Mouse (Mus musculus): Measurements from ENCODE around the gene Baiap2.

The Baiap2 gene

GRCm38 (mm10) chr11:119947426-119947825 lies 4.9 kb downstream of the Baiap2 start:
- DNase-seq (ENCODE audit: low spot score) = no peak

GRCm38 (mm10) chr11:119947897-119948296 lies 5.3 kb downstream of the Baiap2 start:
- no peak for DNase-seq (ENCODE audit: low spot score)

- no peak for DNase-seq (ENCODE audit: low spot score)
These were observed 5.7 kb downstream of the Baiap2 start for GRCm38 (mm10) chr11:119948305-119948704.

DNA sequence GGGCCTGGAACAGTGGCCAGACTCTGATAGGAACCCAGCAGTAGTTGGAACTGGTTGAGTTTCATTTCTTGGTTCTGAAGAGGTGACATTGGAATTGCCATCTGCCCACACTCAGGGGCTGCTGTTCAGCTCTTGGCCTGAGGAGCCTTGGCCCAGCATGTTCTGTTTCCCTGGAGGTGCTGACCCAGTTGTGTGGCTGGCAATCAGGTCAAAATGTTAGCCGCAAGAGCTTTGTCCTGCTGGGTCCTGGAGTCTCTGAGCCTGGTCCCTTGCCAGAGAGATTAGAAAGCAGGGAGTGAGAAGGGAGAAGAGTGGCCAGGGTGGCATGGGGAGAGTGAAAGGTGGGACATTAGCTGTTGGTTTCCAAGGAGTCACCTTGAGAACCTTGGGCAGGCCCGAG lies 6.2 kb downstream of the Baiap2 start:
- no peak for DNase-seq (ENCODE audit: low spot score)

DNA sequence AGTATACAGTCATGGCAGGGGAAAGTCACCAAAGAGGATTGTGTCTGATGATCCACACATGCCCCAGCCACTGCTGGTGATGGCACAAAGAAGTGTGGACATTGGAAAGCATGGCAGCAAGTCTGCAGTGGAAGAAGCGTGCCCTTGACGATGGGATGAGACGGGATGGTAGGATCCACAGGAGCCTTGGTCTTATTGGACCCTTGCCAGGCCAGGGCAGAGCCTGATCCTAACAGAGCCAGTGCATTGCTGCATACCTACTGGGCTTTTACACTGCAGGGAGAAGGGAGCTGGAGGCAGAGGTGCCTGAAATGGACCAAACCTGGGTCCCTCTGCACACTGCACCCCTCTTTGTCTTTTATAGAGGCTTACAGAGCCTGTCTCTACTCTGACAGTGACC lies 8.0 kb downstream of the Baiap2 start:
- no peak for DNase-seq (ENCODE audit: low spot score)

DNA sequence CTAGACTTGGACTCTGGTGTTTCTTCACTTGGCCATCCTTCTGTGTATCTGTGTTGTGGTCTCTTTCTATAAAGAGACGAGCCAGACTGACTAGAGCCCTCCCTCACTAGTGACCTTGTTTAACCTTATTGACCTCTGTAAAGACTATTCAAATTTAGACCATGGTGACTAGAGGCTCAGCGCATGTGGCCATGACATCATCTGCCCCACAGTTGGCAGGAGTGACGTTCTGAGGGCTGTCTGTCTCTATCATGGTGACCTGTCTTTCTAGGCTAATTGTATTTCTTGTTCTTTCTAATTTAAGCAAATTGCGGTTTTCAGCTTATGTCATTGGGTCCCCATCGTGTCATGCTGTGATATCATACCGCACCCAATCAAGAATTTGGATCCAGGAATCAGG lies 8.8 kb downstream of the Baiap2 start:
- no peak for DNase-seq (ENCODE audit: low spot score)

GRCm38 (mm10) chr11:119952429-119953224 lies 10.1 kb downstream of the Baiap2 start:
- DNase-seq (ENCODE audit: low spot score) = no peak

DNA sequence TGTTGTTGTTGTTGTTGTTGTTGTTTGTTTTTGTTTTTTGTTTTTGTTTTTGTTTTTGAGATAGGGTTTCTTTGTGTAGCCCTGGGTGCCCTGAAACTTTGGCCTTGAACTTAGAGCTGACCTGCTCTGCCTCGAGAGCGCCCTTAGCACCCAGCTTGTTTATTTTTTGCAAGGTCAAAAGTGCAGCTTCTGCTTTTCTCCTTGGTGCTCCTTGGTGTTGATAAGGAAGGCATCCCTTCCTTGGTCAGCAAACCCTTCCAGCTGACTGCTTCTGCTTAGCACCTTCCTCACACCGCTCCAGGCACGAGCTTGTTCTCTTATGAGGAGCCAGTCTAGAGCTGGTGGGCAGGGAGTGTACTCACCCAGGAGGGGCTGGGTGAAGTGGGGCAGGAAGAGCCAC lies 11.7 kb downstream of the Baiap2 start:
- no peak for DNase-seq (ENCODE audit: low spot score)

DNA sequence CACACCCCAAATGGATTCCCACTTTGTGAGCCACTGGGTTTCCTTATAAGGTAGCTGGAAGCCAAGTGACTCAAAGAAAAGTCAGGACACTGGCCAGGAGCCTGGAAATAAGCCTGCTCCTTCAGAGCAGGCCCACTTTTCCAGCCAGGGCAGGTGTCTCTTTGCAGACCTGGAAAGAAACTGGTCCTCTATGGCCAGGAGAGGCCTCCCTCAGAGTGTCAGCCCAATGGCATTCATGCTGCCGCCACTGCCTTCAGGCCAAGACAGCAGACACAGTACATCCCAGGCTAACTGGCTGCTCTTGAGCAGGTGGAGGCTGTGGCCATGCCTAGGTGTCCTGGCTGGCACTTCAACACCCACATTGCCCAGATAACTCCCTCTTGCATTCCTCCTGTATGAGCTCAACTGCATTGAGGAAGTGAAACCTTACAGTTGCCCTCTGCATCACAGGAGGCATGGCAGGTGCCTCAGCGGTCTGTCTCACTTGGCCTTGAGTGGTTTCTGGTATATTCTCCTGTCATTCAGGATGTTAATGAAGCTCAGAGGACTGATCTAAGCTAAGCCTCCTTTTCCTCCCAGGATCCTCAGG lies 12.3 kb downstream of the Baiap2 start:
- DNase-seq (ENCODE audit: low spot score) = no peak

DNA sequence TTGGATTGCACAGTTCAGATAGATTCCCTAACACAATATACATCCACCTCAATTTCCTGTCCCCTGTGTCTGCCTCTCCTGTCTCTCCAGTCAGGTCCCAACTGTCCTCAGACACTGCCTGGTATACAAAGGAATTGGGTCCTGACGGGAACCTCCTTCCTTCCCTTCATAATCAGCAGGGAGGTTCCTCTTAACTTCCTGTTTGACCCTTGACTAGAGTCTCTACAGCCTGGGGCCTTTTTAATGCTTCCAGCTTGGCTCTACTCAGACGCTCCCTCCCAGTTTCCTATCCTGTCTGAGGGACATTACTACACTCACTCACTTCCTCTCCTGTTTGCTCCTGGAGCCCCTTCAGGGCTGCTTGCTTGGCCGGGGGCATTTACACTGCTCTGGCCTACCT lies 12.9 kb downstream of the Baiap2 start:
- DNase-seq (ENCODE audit: low spot score) = no peak

DNA sequence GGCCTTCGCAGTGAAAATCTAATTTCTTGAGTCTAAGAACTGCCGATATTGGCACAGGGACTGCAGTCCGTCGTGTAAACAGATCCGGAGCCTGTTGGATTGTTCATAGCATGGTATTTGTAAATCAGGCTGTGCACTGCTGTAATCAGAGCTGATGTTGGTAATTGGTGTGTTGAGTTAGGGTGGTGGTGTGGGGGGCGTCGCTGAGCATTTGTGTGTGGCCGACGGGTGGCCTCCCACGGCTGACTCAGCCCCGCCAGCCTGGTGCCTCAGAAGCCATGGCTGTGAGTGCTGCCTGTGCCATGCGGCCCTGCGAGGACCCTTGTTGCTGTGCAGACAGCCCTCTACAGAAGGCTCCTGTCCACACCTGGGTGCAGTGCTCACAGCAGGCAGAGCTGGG lies 14.0 kb downstream of the Baiap2 start:
- no peak for DNase-seq (ENCODE audit: low spot score)

DNA sequence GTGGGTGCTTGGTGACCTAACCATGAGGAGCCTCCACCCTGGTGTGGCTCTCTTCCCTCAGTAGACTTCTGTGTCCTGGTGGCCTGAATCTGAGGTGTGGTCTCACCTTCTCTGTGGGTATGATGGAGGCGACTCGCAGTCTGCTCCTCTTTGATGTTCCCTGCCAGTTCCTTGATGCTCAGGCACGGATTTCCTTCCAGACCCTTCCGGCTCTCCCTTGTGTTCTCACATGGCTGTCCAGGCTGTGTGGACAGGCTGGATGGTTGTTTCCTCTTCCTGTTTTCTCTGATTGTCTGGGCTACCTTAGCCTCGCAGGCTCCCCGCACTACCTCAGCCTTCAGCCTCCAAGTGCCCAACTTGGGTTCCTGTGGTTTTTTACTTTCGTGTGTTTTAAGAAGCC lies 16.3 kb downstream of the Baiap2 start:
- no peak for DNase-seq (ENCODE audit: low spot score)

DNA sequence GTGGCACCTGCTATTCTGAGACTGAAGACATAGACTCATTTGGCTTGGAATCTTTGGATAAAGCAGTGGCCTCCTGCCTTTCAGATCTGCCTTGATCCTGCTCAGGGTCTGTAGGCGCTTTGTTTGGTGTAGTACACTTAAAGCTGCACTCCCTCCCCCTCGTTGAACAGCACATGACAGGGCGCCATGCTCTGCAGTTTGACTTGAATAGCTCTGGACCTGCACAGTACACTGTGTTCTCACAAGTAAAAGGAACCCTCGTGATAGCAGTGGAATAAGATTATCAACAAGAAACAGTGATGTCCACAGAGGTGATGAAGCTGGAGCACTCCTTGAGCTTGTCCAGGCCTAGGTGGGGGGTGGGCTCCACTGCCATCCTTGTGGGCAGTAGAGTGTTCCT lies 17.2 kb downstream of the Baiap2 start:
- DNase-seq (ENCODE audit: low spot score) = no peak

DNA sequence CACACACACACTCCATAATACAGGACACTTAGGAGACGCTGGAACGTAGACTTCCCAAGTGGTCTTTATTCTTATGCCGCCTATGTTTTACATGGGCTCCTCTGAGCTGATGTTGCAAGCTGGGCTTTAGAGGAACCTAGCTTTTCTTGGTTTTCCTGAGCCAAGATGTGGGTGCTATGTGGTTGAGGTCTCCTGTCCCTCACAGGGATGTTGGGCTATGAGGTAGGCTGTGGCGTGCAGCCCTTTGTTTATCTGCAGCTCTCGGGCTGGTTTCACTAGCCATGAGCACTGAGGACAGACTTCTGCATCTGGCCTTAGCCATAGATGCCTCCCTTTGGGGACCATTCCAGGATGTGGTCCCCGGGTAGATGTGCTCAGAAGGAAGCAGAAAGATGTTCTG lies 18.1 kb downstream of the Baiap2 start:
- DNase-seq (ENCODE audit: low spot score) = no peak

DNA sequence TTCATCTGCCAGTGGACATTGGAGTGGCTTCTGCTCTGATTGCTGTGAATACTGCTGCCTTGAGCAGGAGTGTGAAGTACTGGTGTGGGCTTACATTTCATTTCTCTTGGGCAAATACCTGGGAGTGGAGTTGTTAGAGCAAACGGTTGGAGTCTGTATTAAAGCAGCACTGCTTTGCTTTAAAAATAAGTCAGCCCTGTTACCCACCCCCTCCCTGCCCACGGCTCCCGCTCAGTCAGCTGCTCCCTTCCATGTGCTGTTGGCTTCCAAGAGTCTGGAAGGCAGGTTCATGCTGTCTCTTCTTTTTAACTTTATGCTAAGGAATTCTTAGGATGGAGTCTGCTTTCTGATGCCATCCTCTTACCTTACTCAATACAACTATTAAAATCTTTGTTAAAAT lies 18.9 kb downstream of the Baiap2 start:
- DNase-seq (ENCODE audit: low spot score) = no peak

DNA sequence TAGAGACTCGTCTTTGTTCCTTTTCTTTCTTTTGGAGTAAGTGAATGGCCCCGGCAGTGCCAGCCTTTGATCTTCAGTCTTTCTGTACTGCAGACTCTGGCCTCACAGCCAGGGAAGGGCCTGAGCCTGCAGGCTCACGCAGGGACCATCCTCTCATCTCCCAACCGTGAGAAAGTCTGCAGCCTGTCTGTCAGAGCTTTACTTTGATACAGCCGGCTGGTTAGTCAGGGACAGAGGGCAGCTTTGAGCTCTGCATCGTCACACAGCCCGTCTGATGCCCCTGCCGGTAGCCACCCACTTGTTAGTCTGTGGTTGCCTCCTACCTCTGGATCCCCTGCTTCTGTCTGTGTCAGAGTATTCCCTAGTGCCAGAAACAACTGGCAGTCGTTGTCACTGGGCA lies 22.5 kb downstream of the Baiap2 start:
- DNase-seq (ENCODE audit: low spot score) = no peak

DNA sequence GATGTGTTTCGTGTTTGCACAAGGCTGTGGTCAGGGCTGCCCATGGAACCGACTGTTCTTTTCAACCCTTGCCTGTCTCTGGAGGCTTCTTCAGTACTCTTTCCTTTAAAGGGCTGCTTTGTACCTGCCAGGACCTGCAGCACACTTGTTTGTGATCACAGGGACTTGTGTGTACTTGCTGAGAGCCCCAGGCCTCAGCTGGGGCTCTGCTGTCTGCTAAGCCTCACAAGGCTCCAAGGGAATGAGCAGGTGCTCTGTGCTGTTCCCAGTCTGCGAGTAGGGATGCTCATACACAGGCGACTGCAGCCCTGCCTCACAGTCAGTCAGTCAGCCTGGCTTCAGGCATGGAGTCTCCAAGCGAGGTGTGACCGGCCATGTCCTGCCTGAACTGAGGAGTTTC lies 23.7 kb downstream of the Baiap2 start:
- DNase-seq (ENCODE audit: low spot score) = no peak

GRCm38 (mm10) chr11:119967401-119967800 lies 24.8 kb downstream of the Baiap2 start:
- no peak for DNase-seq (ENCODE audit: low spot score)

DNA sequence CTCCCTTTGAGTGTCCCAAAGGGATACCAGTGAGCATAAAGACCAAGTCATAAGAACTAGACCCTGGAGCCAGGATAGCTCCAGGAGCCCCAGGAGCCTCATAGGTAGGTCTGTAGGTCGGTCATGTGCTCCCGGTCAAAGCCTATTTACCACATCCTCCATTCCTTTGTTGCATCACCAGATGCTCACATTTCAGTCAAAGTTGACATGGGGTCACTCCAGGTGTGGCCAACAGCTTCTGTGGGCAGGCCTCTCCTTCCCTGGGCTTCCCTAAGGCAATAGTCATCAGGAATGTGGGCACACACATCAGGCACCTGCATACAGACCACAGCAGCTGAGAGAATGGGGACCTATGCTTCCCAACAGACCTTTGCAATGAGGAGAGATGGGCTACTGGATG lies 25.3 kb downstream of the Baiap2 start:
- DNase-seq (ENCODE audit: low spot score) = no peak

DNA sequence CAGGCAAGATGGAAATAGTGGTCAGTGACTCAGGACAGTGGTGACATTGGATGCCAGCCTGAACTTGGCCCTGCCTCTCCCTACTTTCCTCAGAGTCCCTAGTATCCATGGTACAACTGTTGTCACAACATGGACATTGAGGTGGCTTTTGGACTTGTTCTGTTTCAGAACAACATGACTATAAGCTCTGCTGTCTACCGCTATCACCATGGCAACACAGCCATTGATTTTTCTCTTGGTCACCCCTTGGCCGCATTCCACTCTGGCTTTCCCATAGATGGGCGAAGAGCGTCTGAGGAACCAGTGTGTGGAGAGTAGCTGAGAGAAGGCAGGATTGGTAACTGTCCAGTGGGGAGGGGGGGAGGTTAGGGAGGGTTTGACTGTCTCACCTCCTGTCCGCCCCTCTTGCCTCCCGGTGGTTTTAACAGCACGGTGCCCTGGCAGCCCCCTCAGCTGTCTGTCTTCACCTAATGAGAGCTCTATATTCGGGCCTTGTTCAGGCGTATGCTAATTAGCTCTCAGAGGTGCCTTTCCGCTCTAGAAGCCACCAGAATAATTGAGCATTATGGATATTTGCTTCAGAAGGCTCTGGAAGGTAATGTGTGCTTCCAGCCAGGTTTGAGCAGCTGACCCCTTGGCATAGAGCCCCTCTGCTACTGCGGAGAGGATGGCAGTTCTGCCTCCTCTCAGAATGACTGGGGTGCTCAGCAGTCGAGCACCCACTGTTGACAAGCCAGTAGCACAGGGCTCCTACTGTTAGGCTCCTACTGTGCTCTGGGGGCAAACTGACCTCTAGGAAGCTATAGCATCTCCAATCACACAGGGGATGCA lies 27.7 kb downstream of the Baiap2 start:
- DNase-seq (ENCODE audit: low spot score) = peak; percentile 54

DNA sequence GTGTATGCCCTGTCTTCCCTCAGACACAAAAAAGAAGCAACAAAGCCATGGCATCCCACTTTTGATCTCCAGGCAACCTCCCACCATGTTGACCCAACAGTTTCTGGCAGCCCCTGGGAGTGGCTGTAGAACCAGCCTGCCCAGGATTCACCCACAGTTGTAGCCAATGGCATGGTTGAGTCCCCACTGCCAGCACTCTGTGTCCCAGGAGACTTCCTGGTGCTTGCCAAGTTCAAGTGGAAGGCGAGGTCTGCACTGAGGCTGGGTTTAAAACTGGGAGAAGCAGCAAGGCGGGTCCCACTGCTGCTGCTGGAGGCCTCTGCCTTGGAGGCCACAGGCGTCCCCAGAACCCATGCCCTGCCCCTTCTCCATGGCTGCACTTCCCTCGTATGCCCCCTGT lies 31.2 kb downstream of the Baiap2 start:
- DNase-seq (ENCODE audit: low spot score) = no peak

DNA sequence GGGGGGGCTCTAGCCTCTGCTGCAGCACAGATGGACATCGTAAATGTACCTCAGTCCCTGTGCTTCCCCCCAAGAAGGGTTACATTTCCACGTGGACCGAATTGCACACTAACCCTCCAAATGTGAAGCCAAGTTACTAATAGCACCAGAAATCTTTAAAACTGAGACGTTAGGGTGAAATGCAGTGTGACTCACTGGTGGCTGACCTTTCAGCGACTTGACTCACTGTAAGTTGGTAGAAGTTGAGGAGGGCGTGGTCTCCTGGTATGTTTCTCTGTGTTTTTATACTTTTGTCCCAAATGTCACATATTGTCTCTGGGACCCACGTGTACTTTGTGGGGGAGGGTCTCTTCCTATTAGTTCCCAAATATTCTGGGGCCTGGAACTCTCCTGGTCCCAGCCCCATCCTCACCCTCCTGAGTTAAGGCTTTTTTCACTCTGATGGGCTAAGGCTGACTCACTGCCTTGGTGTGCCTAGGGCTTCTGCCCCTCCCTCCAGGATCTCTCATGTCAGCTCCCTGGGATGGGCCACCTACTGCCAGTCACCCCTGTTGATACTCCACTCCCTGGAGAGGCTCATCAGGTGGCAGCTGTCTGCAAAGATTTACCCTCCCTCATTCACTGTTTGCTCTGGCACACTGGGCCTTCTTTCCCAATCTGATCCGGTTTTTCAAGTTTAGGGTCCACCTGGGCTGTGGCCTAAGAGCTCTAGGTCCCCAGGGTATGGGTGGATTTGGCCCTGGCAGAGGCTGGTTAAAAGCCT lies 33.4 kb downstream of the Baiap2 start:
- DNase-seq (ENCODE audit: low spot score) = no peak

All from retina, embryonic 14.5 days (tissue).